Mouse (Mus musculus): ENCODE measurements at regions not wholly inside any gene's neighbourhood (a gene's known extent, or its start where the extent isn't known, plus 50 kb on each side); places are given as distances from the start of the nearest gene placed in this dataset.
"Not testable (repeated sequence)": the region's sequence is repeated elsewhere in the genome, so short reads cannot be mapped to it uniquely, and the experiment has no call there.

DNA sequence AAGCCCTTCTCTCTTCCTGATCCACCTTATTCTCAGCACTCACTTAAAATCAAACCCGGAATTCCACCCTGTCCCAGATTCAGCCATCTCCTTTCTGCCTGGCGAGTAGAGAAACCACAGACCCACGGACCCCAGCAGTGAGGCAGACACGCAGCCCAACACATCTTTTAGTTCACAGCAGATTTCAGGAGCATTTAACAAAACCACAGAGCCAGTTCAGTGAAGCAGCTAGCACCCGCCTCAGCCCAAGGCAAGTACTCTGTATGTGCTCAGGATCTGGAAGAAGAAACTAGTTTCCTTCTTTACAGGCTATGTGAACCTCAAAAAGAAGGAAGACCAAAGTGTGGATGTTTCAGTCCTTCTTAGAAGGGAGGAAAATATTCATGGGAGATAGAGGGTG is 560.6 kb downstream of the Nyap2 start:
- no peak for DNase-seq (ENCODE audit: low spot score)

DNA sequence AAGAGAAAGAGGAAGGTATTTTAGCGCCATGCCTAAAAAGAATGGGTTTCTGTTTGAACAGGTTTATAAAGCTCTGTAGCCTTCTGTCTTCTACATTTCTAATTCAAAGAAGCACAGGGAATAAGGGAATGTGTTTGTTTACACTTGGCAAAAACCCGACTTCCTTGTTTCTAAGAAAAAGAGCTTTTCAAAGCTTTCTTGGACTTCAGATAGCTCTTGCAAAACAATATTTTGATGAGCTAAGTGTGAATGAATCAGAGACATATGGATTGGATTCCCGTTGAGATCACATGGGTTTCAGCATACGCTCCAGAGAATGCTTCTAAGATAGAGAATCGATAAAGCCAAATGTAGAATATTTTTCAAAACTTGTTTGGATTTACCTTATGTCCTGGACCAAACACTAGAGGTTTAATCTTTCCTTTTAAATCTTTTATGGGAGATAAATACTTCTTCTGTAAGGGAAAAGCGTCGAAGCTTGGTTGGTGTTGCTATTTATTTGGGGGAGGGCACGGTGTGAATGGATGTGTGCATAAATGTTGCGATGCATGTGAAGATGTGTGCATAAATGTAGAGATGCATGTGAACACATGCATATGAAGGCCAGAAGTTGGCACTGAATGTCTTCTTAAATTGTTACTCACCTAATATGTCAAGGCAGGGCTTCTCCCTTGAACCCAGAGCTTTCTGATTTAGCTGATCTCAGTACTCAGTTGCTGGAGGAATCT is 576.4 kb downstream of the Nyap2 start:
- DNase-seq (ENCODE audit: low spot score): no peak

DNA sequence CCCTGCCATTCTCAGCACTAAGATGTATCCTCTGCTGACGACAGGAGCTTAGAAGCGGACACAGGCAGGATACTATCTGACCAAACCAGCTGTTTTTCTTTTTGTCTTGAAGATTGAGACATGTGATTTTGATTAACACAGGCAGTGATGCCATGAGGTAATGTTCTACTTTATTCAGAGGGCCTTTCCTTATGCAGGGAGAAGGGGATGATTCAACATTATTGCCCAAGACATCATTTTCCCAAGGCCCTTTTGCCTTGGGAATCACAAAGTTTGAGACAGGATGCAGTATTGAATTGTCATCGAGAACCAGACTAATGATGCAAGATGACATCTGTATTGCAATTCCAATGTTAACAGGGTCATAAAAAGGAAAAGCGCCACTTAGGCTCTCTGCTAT is 571.7 kb upstream of the Gm9747 start:
- no peak for DNase-seq (ENCODE audit: low spot score)

DNA sequence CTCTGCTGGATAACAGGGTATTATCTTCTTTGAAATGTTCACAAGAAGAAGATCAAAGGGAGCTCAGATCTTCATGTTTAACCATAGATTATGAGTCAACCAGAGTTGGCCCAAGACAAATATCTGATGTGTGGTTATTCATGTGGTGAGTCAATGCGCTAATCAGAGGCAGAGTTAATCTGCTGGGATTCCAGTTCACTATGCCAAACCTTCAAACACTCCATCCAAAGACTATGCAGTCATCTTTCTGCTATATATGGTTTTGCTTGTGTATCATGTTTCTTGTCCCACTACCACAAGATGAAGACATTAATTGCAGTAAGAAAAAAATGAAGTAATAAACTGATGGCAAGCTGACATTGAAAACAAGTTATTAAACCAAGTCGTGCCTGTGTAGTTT is 561.8 kb upstream of the Gm9747 start:
- no peak for DNase-seq (ENCODE audit: low spot score)

DNA sequence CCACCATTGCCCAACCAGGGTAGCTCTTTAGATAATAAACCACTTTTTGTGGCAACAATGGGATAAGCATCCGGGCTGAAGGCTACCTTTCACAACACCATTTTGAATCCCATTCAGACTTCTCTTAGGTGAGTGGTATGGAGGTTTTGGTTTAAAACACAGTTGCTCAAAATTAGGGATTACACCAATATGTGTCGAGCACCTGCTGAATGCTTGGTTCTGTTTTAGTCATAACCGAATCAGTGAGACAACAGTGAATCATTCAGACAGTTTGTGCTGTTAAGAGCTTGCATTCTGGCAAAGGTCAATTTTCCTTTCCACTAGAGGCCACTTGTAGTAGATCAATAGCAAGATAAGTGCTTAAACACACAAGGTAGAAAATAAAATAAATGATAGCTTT is 561.2 kb upstream of the Gm9747 start:
- DNase-seq (ENCODE audit: low spot score): no peak

DNA sequence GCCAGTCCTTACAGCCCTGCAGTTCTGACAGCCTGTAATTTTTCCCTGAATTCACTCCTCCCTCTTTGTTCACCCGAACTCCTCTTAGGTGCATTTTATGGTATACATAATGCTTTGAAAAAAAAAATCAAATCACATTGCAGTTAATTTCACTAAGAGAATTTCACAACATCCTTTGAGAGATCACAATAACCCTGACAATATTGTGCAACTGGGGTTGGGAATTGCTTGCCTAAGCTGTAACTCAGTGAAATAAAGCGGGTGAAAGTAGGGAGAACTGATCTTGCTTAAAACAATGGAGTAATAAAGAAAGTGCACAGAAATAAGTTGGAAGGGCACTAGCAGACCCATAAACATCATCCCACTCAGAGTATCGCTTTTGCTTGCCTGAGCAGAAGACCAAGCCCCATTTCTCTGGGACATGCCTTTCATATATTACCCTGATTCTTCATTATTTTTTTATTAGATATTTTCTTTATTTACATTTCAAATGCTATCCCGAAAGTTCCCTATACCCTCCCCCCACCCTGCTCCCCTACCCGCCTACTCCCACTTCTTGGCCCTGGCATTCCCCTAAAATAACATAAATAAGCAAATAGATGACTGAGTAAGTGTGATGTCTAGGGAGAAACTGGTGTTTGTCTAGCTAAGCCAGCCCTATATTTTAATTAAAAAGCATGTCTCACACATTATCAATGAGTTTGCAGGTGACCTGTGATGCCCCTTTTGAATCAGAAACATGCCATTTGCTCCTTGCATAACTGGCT is 557.2 kb upstream of the Gm9747 start:
- DNase-seq (ENCODE audit: low spot score): no peak

DNA sequence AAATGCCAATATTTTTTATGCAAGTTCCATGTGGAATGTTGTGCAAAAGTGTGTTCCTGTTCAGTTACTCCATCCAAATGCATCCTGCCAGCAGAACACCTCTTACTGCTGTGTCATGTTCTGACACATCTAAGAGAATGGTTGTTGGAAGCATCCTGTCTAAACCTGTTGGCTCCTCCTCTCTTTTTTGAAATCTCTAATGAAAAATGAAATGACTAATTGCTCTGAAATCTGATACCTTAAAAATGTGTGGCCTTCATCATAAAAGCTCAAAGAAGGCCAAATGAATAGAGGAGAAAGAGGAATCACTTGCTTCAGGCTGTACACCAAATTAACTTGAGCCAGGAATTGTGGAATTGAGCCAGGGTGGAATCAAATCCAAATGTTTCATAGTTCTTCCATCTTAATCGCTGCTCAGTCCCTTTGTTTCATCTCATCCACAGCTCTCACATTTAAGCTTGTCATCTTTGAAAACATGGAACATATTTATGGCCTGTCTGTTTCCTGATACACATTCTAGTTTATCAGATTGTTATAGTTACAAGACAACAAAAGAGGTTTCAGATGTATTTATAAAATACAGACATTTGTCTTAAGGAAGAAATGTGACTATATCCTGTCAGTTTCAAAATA is 555.0 kb upstream of the Gm9747 start:
- DNase-seq (ENCODE audit: low spot score): no peak

DNA sequence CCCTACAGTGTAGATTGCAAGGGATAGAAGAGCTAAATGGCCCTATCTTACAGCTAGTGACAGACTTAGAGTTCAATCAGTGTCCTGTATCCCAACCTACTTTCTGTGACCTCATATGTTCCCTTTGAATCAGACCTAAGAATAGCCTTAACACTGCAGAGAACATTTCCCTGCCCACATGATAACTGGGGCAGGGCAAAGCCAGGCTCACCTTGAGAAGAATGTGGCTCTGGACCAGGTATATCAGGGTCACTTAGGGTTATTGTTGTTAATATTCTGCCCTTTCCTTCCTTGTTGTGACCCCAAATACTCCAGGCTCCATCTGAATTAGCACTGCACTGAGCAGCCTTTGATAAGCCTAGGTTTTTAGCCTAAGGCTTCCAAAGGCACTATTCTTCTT is 536.8 kb upstream of the Gm9747 start:
- DNase-seq (ENCODE audit: low spot score): no peak

DNA sequence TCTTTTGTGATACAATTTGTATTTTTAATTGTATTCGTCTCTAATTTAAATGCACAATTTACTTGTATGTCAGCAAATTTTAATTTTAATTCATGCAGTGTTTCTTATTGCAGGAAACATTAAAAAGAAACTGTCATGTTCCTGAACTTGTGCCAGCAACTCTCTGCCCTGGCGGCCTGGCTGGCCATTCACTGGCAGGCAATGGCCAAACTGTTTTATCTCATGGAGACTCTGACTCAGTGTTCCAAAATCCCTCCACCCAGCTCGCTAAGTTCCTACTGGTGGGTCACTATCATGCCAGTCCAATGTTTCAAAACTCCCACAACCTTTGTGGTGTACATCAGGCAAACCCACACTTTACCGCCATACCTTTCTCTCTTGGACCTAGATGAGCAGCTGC is 523.7 kb upstream of the Gm9747 start:
- DNase-seq (ENCODE audit: low spot score): no peak

DNA sequence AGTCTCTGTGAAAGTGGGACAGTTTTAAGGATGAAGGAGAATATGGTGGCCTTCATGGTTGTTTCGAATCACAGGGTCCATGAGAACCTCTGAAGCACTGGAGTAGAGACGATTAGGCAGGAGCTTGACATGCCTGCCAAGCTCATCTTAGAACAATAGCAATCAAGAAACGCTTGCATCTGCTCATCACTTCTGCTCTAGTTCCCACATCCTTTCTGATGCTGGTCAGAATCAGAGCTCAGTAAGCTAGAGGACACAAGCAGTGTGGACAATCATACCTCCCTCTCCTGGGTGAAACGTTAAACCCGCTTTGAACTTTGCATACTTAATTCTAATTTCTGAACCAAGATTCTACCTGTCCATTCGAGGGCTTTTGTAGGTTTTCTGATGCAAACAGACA is 515.8 kb upstream of the Gm9747 start:
- DNase-seq (ENCODE audit: low spot score): no peak

DNA sequence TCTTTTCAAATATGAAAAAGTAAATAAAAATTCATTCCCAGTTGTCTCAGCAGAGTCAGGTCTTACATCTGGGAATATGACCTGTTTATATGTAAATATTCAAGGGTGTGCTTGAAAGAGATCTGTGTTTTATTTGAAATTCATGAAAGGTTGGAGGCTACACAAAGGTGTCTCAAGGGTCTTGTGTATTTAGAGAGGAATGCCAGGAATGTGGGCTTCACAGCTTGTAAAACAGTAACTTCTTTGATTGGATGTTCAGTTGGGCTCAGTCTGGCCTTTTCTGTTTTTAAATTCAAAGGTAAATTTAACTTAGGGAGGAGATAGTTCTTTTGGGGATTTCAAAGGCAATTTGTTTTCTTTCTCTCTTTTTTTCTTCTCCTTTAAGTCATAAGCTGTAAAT is 514.7 kb upstream of the Gm9747 start:
- DNase-seq (ENCODE audit: low spot score): no peak

DNA sequence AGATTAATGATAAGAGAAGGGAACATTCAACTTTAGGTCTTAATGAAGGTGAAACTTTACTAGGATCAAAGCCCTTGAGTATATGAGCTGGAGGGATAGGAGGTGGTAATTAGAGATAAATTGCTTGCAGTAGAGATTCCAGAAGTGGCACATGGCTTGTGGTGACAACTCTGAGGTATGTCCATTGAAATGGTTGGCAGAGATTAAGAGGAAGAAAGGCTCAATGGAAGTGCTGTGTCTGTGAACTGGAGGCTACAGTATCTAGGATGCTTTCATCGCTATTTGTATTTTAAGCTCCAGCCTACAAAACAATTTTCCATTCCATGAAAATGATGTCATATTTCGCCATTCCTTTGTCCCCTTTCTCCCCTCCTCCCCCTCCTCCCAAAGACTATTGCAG is 508.1 kb upstream of the Gm9747 start:
- DNase-seq (ENCODE audit: low spot score): no peak

DNA sequence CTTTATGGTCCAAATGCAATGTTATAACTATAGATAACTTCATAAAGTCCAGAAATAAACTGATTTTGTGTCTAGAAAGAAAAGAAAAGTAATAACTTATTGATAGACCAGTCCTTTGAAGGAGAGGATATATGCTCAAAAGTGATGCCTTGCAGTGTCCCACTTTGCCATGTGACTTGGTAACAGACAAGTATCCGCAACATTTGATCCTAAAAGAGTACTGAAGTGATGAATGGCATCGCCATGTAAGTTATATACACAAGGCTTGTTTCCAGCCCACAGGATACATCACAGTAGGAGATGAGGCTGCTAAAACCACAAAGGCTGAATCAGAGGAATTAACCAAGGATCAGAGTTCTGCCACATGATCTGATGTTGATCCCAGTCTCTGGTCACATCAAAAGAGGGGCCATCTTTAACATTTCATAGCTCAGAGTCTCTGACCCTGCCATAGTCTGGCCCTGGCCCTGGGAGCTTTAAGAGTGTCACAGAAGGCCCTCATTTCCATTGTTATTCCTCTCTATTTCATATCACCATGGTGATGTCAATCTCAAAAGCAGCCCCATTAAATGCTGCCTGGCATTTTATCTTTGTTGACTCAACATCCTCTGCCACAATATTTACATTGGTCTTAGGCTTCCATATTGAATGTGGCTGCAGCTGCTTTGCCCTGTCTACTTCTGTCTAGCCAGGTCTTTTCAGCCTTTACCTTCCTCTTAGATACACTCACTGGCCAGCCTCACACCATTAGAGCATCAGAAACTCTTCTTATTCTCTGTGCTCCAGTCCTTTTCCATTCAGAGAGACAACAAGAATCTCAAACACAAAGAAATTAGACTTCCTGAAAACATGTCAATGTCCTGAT is 506.4 kb upstream of the Gm9747 start:
- no peak for DNase-seq (ENCODE audit: low spot score)

DNA sequence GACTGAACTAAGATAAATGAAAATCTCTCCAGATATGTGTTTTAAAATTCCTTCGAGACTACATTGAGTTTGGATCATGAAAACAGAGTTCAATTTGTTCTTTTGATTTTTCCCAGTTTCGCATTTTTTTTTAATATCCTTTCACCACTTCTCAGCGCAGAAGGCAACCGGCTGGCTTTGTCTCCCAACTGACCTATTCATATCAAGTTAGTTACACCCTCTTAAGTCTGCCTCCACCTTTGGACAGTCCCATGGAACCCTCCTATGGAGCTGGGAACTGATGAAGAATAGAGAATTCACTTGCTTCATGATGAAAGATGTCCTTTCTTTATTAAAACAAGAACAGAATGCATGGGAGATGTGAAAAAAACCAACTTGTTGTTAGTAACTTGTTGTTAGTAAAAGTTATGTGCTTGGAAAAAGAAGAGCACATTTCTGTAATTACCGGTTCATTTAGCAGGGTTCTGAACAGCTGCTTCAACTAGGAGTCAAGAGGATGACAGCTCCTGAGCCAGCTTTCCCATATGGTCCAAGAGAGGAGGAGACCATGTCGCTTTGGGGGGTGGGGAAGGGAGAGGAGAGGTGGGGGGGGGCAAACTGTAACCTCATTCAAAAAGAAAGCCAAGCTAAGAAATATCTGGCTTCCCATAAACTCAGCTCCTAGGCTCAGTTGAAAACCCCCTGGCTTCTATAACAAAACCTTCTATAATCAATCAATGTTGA is 495.6 kb upstream of the Gm9747 start:
- no peak for DNase-seq (ENCODE audit: low spot score)

DNA sequence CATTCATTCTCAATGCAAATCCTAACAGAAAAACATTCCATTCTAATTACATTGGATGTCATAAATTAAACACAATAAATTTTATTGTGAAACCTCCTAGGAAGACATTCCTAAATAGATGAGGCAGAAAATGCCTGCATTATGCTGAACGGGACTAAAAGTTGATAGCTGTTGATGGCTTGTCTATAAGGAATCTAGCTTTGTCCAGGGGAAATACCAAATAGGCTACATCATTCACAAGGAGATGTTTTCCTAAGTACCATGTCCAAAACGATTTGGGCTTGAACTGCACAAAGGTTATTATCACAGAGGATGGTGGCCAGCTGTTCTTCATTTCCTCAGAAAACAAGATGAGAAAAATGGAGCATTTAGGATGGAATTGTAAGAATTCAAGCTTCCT is 494.5 kb upstream of the Gm9747 start:
- DNase-seq (ENCODE audit: low spot score): no peak

DNA sequence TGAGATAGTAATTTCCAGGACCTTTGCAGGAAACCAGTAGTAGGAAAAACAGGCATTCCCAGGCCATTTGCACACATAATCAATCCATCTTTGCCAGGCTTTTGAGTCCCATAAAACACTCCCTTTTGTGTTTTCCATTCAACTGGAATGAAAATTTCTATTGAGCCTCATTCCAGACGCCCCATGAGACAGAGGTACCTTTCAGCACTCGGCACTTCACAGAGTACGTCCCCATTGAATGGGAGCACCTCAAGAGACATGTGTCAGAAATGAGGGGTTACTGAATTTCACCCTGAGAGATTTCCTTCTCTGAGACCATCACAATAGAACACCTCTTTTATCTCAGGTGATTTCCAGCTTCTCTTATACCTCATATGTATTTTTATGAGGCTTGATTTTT is 493.5 kb upstream of the Gm9747 start:
- DNase-seq (ENCODE audit: low spot score): no peak

DNA sequence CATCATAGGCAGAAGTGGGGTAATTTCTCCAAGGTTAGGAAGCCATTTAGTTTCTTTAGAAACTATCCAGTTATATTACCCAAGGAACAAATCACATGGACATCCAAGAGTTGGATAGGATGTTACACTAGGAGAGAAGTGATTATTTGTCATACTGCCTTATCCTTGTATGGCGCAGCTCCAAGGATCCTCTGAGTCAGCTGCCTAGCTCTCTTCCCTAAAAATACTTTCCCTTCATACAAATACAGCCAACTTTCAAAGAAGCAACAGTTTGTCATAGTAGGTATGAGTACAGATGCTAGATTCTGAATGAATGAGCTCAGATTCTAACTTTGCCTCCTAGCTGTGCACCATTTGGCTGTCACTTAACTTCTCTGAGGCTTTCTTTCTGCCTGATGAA is 492.9 kb upstream of the Gm9747 start:
- DNase-seq (ENCODE audit: low spot score): no peak

DNA sequence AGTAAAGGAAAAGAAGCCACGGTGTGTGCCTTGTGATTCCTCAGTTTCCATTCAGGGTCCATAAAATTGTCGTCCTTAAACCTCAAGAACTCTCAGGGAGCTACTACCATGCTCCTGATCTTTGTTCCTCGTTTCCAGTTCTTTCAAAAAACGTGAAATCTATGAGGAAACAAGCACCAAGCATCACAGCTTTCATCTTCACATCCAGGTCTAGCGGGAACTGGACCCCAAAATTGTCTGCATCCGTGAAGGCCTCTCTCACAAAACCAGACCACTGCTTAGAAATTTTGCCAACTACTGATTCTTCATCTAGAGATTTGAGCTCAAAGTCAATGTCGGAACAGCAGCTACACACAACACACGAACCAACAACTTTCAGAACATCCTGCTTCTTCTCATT is 491.0 kb upstream of the Gm9747 start:
- DNase-seq (ENCODE audit: low spot score): not testable (repeated sequence)

DNA sequence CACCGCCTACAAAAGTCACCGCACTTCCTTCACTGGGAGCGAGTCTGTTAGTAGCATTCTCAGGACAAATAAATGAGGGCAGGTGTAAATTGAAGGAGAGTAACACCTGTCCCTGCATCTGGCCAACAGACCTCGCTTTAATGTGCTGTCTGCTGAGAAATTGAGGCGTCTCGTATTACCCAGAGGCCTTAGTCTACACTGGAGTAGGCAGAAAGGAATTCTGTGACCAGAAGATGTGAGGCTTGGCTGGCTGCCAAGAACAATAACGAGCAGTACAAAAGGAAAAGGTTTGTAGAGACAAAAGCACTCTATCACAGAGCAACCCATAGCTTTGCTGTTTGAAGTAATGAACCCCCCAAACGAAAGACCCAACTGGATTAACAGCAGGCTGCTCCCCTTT is 488.4 kb upstream of the Gm9747 start:
- DNase-seq (ENCODE audit: low spot score): peak; percentile 46

DNA sequence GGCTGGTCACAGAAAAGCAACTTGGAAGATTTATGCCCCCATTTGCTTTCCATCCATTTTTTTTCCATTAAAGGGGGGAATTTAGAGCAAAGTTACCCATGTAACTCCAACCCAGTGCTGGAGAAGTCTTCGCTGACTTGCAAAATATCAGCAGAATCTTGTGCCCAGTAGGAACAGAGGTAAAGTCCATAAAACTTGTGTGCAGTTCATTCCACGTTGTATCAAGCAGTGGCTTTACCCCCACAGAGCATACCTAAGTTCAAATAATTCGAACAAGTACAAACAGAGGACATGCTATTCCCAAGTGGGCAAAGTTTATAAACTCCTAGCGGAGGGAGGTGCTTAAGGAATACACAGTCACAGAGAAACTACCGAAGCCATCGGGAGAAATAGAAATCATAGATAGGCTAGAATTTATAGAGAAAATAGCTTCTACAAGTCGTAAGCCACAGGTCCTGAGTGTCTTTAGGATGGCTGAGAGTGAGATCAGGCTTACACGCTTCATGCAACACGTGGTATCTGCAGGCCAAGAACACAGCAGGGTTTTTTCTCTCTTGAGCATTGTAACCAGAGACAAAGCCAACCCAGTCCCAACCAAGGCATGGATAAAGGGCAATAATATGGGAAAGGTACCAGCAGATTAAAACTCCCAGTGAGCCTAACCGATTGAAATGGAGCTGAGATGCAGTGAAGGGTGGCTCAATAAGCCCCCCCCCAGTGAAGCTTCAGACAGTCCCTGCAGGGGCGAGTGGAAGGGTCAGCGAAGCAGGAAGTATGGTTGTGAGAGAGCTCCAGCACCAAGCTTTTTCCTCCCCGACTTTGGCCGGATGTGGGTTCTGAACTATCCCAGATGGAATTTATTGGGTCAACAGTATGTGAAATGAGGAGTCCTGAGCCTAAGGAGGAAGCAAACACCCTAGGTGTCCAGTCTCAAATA is 487.6 kb upstream of the Gm9747 start:
- DNase-seq (ENCODE audit: low spot score): no peak

DNA sequence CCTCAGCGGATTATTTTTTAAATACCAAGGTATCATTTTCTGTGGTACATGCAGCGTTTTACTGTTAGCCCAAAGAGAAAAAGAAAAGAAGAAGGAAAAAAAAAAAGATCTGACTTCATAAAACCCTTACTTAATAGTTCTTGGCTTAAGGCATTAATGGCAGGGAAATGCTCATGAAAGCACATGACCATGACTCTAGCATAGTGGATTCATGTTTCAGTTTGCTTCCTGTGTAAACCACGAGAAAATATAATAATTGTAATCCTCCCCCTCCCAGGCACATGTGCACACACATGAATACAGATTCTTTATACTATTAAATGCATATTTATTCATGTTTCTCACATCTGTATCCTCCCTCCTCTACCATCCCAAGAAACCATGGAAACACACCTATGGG is 486.9 kb upstream of the Gm9747 start:
- DNase-seq (ENCODE audit: low spot score): no peak

Data from urinary bladder, postnatal 25 days (tissue).